Mouse (Mus musculus): Measurements from ENCODE around the gene Rnf145. TPM values are rescaled to one million over a fixed set of nuclear protein-coding genes. Genes with fewer than 3 reads are reported as not detected.

Rnf145 gene
- 39.4 and 45.8 TPM in 2 replicates for polyA plus RNA-seq (2012; rRNA removed)

GRCm38 (mm10) chr11:44518281-44519095 is at the start of gene Rnf145:
TSS of gene Rnf145 (plus strand) at chr11:44518964.

GRCm38 (mm10) chr11:44470432-44471336 is 48.1 kb upstream of the Rnf145 start, which contains the start of gene Ublcp1:
TSS of gene Ublcp1 (minus strand) at chr11:44470498.

Other genes with a start within 250 kb of the Rnf145 start
- gene Il12b, start 118.9 kb upstream of the Rnf145 start, polyA plus RNA-seq (2012; rRNA removed): not detected in 2 replicates
- gene Ublcp1, start 48.5 kb upstream of the Rnf145 start, polyA plus RNA-seq (2012; rRNA removed): 29.3 and 34.4 TPM in 2 replicates
- 0.15 and 0.16 TPM in 2 replicates for gene Ebf1, start 98.4 kb downstream of the Rnf145 start, polyA plus RNA-seq (2012; rRNA removed)

All from liver, embryonic 14 days (tissue).